Mouse (Mus musculus) thymus, postnatal 0 days (tissue): Measurements from ENCODE around the gene Dnah2. TPM values are rescaled to one million over a fixed set of nuclear protein-coding genes. Genes with fewer than 3 reads are reported as not detected.

Experiments
- DNase-seq: peaks from one replicate; pipeline ENCODE4 v3.0.0-alpha.2; 2015; ENCODE audit warnings: low spot score
- polyA plus RNA-seq: library from polyadenylated mRNA; unstranded; fragments of >200 nt; fragmentation: Nextera tagmentation; extraction: Ambion mirVana; gene quantifications from 2 replicates; pipeline ENCODE4 v1.2.1, GENCODE M21; 2015

The Dnah2 gene
- polyA plus RNA-seq, result 0.12 and 0.20 TPM in 2 replicates

GRCm38 (mm10) chr11:69549060-69549656 lies at the start of gene Dnah2:
Dnah2 (minus strand) TSS chr11:69549110.
- DNase-seq, result no peak

DNA sequence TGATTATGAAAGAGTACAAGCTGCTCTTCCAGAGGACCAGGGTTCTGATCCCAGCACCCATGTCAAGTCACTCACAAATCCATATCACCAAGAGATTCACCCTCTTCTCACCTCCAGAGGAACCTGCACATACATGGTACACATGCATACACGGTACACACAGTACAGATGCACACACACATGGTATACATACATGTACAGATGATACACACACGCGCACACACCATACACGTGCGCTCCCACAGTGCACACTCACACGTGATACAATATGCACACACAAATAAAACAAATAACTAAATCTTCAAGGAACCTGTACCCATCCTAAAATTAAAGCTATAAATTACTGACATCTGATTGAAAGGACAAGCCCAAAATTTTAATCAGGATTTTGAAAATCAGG lies 45.9 kb upstream of the Dnah2 start:
- DNase-seq, result no peak

DNA sequence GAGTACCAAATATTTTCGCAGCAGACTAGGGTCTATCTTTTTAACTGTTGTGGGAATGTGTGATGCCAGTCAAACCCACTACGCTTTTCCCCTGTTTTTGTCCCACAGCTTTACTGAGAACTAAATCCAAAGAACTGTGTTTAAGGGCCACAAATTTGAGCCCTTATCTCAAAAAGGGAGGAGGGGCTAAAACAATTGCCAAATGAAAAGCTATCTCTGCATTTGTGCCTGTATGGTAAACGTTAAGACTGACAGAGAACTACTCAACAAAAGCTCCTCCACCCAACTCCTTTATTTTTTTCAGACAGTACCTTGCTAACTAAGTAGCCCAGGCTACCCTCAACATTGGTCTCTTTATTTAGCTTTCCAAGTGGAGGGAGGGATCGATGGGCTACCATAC lies 43.9 kb upstream of the Dnah2 start:
- DNase-seq, result no peak

DNA sequence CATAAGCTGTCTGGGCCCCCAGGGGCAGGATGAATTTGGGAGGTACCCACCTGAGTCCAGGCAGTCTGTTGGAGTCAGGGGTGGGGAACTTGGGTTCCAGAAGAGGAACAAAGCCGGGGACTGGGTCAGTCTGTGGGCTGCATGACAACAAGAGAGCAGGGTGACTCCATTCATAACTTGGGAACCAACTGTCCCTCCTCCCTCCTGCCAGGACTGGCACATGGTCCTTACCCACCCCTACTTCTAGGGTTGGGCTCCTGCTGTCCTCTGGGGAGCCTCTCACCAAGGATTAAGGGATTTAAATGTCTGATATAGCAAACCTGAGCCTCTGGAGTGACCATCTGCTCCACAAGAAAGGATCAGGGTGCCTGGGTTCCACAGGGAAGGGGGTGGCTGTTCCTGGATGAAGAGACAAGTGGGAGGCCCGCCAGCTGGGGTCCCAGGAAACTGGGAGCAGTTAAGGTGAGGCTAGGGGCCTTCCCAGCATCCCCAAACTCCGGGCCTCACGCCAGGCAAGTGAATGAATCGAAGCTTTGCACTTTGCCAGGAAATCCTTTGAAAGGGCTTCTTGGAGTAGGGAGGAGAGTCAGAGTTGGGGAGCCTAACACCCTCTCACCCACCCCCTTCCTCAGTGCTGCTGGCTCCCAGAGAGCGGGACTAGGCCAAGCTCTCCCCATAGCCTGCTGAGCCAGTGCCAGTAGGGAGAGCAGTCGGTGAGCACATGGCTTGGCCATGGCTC lies 43.2 kb upstream of the Dnah2 start:
- DNase-seq, result no peak

DNA sequence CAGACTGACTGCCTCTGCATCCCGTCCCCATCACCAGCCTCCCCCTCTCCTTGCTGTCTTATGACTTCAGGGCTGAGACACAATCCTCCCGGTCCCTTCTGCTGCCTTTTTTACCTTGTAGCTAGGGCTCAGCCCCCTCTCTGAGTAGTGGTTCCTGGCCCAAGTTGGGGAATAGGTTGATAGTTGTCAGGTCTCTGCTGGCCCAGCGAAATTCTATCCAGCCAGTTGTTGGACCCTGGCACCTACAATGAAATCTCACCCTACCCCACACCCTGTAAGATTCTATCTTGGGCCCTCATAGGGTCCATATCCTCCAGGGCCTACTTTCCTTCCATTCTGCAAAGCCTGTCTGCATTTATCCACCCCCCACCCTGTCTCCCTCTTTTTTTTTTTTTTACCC lies 42.5 kb upstream of the Dnah2 start:
- DNase-seq, result no peak

DNA sequence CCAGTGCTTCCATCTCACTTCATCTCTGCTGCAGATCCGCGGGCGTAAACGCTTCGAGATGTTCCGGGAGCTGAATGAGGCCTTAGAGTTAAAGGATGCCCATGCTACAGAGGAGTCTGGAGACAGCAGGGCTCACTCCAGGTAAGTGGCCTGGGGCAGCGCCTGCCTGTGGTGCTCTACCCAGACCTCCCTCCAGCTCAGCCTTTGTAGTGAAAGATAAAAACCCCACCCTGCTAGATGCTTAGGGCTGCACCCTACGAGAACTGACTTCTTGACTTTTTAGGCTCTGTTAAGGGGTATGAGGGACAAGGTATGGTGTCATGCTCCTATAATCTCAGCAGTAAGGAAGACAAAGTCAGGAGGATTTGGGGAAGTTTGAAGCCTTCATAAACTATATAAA lies 41.7 kb upstream of the Dnah2 start:
- DNase-seq, result no peak

GRCm38 (mm10) chr11:69589207-69589834 lies 40.4 kb upstream of the Dnah2 start:
- DNase-seq, result no peak

DNA sequence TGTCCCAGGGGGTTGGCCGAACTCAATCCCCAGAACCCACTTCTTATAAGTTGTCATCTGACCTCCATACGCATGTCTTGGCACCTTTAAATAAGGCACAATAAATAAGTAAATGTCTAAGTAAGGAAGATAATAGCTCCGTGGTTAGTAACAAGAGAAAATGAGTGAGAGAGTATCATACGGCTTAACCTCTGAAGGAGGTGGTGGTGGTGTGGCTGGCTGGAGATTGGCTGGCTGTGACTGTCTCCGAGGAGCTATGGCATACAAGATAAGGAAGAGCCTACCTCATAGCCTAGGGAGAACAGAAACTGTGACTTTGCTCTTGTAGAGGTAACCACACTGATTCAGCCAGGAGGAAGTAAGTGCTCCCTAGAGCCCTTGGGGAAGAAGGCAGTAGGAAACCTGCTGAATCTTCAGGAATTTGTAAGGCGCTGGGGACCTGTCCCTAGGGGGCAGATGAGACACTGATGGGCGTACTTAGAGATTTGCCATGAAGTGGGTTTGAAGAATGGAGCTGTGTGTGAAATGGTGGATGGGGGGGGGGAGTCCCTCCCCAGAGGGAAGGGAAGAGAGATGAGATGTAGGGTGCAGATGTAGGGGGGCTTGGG lies 36.9 kb upstream of the Dnah2 start:
- no peak for DNase-seq

- no peak for DNase-seq
Measured at GRCm38 (mm10) chr11:69584937-69585336, 36.0 kb upstream of the Dnah2 start.

DNA sequence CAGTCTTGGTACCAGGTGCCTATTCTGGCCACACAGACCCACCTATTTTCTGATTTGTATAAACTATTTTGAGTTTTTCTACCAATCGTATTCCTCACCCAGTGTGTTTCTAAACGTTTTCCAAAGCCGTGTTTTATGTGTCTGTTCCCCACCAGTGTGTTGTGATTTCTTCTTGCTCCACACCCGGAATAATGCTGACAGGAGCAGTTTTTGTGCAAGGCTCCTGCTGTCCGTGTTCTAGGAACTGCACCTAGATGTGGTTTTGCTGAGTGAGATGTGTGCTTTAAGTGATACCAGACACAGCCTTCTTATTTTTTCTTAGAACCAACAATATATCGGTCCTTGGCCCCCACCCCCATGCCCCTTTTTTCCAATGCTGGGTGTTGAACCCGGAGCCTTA lies 35.1 kb upstream of the Dnah2 start:
- no peak for DNase-seq

DNA sequence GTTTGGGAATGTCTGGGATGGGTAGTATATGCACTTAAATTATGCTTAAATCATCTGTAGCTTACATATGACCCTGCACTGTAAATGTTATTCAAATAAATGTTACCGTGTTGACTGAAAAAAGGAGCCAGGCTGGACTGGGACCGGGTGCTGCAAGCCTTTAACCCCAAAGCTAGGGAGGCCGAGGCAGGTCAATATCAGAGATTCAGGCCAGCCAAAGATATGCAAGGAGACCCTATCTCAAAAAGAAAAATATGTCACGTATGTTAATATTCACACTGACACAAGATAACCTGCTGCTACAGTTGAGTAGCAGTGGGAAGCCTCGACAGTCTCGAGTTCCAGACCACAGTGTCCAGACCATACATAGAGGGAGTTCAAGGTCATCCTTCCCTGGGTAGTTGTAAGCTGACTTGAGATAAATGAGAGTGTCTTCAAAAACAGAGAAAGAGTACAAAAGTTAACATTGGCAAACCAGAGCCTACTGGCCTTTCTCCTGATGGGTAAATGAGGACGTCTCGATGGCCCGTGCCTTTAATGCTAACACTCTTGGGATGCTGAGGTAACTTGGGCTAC lies 33.4 kb upstream of the Dnah2 start:
- no peak for DNase-seq

DNA sequence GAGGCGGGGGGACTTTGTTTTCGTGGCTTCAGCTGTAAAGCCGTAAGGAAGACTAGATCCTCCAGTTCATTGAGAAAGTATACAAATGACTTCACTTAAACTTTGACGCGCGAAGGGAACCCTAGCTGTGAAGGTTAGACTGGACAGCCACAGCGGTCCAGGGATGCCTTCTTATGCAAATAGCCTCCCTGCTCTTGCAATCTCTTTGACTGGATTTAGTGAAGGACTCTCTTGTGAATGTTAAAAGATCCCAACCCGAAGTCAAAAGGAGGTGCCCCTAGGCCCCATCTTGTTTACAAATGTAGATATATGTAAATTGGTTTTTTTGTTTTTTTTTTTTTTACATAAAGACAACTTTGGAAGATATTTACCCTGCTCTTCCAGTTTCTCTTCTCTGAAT lies 32.9 kb upstream of the Dnah2 start:
- DNase-seq, result no peak

DNA sequence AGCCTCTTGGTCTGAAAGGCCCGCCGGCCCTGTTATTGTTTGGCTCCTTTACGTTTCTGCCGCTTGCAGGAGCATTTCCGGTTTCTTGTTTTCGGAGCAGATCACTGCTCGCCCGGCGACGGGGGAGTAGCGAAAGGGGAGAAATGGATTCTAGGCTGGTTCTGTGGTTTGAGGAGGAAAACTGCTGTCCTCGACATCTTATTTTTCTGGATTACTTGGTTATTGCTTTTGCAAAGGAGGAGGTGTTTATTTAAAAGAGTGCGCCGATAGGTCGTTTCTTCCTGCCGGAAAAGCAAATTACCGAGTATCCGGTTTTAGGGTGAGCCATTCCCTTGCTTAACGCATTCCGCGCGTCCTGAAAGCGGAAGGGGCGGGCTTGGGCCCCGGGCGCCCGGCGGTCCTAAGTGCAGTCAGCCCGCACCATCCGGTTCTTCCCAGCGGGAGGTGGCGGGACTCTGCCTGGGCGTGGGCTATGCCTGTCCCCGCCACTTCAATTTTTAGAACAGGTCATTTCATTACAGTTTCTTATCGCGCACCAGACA lies 32.3 kb upstream of the Dnah2 start:
- DNase-seq, result peak; percentile 93

GRCm38 (mm10) chr11:69580572-69581146 lies 31.7 kb upstream of the Dnah2 start:
- DNase-seq, result no peak

DNA sequence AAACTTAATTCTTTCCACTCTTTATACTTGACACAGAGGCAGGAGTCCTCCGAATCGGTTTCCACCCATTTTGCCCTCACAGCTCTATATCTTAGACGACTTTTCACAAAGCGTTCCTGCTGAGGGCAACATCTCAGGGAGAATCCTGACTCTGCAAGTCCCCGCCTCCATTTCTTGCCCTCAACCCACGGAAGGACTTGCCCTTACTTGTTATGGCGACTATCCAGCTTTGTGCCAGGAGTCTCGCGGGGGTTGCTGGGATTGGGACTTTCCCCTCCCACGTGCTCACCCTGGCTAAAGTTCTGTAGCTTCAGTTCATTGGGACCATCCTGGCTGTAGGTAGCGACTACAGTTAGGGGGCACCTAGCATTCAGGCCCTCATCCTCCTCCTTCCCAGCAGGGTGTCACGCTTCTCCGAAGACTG lies 31.2 kb upstream of the Dnah2 start, which contains the start of the genes Wrap53 and Trp53:
Wrap53 (minus strand) TSS at position 165 of the 424 bp plus-strand sequence.
Trp53 (plus strand) TSS at position 269 of the 424 bp plus-strand sequence.
- peak; percentile 93 for DNase-seq

GRCm38 (mm10) chr11:69579128-69580017 lies 30.5 kb upstream of the Dnah2 start:
- peak; percentile 95 for DNase-seq

DNA sequence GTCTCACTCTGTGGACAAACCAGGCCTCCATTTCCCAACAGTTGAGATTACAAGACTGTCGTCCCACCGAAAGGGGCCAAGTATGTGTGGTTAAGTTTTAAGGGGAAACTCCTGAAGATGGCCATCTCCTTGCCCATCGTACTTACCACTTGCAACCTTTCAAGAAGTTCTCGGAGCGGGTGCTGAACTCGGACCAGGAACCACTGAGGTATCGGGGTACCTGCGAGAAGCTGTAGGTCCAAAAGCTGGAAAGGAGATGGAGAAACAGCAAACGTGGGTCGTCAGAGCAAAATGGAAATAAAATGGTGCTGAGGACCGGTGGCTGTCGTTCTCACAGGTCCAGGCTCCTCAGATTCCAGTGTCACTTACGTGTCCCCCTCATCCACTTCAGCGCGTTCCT lies 29.4 kb upstream of the Dnah2 start:
- no peak for DNase-seq

- DNase-seq, result no peak
Measured at GRCm38 (mm10) chr11:69576307-69576706, 27.4 kb upstream of the Dnah2 start.

GRCm38 (mm10) chr11:69575220-69575619 lies 26.3 kb upstream of the Dnah2 start:
- DNase-seq, result peak; percentile 55

DNA sequence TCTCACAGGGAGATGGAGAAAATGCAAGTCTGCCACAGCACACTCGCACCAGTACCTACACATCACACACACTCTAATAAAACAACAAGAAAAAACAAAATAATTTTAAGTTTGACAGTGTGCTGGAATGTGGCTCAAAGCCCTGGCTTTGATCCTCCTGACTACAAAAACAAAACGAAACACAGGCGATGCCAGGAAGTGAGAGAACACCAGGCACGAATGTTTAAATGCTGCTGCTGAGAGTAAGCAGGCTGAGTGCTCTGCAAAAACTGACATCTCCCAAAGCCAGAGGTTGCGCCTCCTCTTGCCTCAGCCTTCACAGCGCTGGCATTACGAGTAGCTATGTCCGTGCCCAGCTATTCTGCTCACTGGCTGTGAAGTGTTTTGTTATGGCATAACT lies 16.2 kb upstream of the Dnah2 start:
- DNase-seq, result no peak
